Mouse (Mus musculus) neural tube, embryonic 13.5 days (tissue): ENCODE results near the gene Pabpn1. TPM values are rescaled to one million over a fixed set of nuclear protein-coding genes. Genes with fewer than 3 reads are reported as not detected.
A peak's percentile ranks its signal among the peaks of the same experiment; 100 is the strongest.

Experiments used
- ATAC-seq: fragments of 200-750 bp; cut with Nextera tagmentation; 2 replicates; pipeline ENCODE4 v1.8.0; 2017; ENCODE audit warnings: low read depth, mild to moderate bottlenecking, moderate TSS enrichment, moderate library complexity
- H3K27ac ChIP-seq: fragments of 300-500 bp; sonication (generic); replicated peaks from 2 replicates; pipeline ENCODE4 v1.5.1; 2015; ENCODE audit warnings: moderate library complexity, mild to moderate bottlenecking, inconsistent platforms
- H3K27me3 ChIP-seq: fragments of 300-500 bp; sonication (generic); 2 replicates; pipeline ENCODE4 v1.6.1; 2015; ENCODE audit warnings: mild to moderate bottlenecking, inconsistent platforms
- H3K36me3 ChIP-seq: fragments of 300-500 bp; sonication (generic); 2 replicates; pipeline ENCODE4 v1.6.1; 2015; ENCODE audit warnings: mild to moderate bottlenecking, inconsistent platforms
- H3K4me1 ChIP-seq: fragments of 300-500 bp; sonication (generic); replicated peaks from 2 replicates; pipeline ENCODE4 v1.6.1; 2015; ENCODE audit warnings: inconsistent platforms
- H3K4me2 ChIP-seq: fragments of 300-500 bp; sonication (generic); 2 replicates; pipeline ENCODE4 v1.6.1; 2015; ENCODE audit warnings: inconsistent platforms, mild to moderate bottlenecking, moderate library complexity
- H3K4me3 ChIP-seq: fragments of 300-500 bp; sonication (generic); 2 replicates; pipeline ENCODE4 v1.5.1; 2015; ENCODE audit warnings: mild to moderate bottlenecking, inconsistent platforms
- H3K9ac ChIP-seq: fragments of 300-500 bp; sonication (generic); 2 replicates; pipeline ENCODE4 v1.6.1; 2015; ENCODE audit warnings: moderate library complexity, mild to moderate bottlenecking, inconsistent platforms
- H3K9me3 ChIP-seq: fragments of 300-500 bp; sonication (generic); 2 replicates; pipeline ENCODE4 v1.6.1; 2016; ENCODE audit warnings: inconsistent platforms
- WGBS: fragments of 180-500 bp; shearing (Covaris S2); methylation state at CpG from one replicate; pipeline ENCODE4 v1.1.7; 2015; 5-methylcytosine and 5-hydroxymethylcytosine counted together
- polyA plus RNA-seq: library from polyadenylated mRNA; unstranded; fragments of >200 nt; fragmentation: Nextera tagmentation; extraction: Ambion mirVana; gene quantifications from 2 replicates; pipeline ENCODE4 v1.2.1, GENCODE M21; 2015

Gene Pabpn1
- polyA plus RNA-seq, 1 experiment from 2014 or later: 153 TPM

- no peak for ATAC-seq
- WGBS: 87% methylated on average over 5 of the region's 5 CpGs
- Histone ChIP-seq H3K9me3 (no peaks in the 10 kb centered on the region), H3K27me3 (no peaks in the 10 kb centered on the region), H3K4me2 (no peak within 1 kb of the TSS), H3K9ac (no peak within 1 kb of the TSS), H3K4me1 (peaks cover 8% of the 10 kb centered on the region), H3K36me3 (no peaks in the 10 kb centered on the region), H3K27ac (no peak within 1 kb of the TSS), H3K4me3 (no peak within 1 kb of the TSS)
Measured at GRCm38 (mm10) chr14:54870861-54871260, 21.4 kb upstream of the Pabpn1 start, which contains the start of gene Homez. Homez (minus strand) TSS chr14:54870961.

- no peak for ATAC-seq
- H3K27me3 ChIP-seq: peaks cover 3% of the 10 kb centered on the region; the same call in 1 of the 2 replicates
- H3K4me1 ChIP-seq: peaks cover 20% of the 10 kb centered on the region
- H3K9ac ChIP-seq: no peak overlapping the region
- H3K27ac ChIP-seq: no peak overlapping the region
- WGBS: 85% methylated on average over 3 of the region's 3 CpGs
- H3K4me2 ChIP-seq: no peak overlapping the region
- no peaks in the 10 kb centered on the region for H3K36me3 ChIP-seq
- H3K4me3 ChIP-seq: no peak overlapping the region
- no peaks in the 10 kb centered on the region for H3K9me3 ChIP-seq
Measured at GRCm38 (mm10) chr14:54874165-54874564, 18.1 kb upstream of the Pabpn1 start.

DNA sequence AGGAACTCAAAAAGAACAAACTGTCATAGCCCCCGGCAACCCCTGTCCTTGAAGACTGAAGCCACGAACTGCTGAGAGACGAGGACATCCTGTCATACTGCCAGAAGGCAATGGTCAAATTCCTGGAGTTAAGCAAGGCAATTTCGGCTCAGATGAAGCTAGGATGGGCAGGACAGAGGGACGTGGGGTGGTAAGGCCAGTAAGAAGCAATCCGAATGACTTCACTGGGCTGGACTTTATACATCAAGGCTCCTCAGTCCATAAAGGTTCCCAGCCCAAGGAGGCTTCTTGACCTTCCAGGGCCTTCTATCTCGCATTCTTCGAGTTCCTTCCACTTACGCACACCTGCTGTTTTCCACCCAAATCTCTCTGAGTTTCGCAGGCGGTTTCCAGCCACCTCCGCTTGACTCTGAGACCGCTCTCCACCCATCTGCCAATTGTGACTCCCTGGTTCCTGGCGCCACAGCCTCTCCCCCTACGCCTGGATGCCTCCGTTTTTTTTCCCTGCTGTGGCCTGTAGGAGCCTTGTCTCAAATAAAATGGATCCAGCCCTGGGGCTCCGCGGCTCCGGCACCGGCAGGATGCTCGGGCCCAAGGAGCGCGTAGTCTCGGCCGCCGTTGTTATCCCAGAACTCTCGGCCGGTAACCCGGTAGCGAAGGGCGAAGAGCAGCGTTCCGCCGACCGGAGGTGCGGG is 16.3 kb upstream of the Pabpn1 start:
- H3K27ac ChIP-seq: peak overlapping the region; percentile 90
- no peaks in the 10 kb centered on the region for H3K9me3 ChIP-seq
- H3K4me3 ChIP-seq: peak overlapping the region; percentile 62
- WGBS: 3% methylated on average over 36 of the region's 36 CpGs
- H3K4me2 ChIP-seq: peak overlapping the region; percentile 97
- peaks cover 3% of the 10 kb centered on the region; the same call in 1 of the 2 replicates for H3K27me3 ChIP-seq
- peaks cover 20% of the 10 kb centered on the region for H3K4me1 ChIP-seq
- peak overlapping the region; percentile 93 for H3K9ac ChIP-seq
- peak; percentile 76 for ATAC-seq
- no peaks in the 10 kb centered on the region for H3K36me3 ChIP-seq

DNA sequence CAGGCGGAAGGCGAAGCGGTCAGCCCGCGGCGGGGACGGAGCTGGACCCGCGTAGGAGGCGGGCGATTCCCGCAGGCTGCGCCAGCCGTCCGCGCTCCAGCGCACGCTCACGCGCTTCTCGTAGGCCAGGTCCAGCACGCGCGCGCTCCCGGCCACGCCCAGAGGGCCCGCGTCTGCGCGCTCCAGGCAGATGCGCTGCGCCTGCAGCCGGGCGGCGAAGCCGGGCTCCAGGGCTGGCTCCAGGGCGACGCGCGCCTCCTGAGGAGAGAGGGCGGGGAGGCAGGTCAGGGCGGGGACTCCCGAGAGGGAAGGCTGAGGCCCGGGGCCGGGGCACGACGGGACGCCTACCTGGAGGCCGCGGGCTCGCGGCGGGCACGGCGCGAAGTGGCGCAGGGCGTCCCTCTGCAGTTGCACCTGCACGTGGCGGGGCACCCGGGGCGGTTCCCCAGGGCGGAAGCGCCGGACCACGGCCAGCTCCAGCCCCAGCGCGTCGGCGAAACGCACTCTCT is 15.7 kb upstream of the Pabpn1 start:
- peak; percentile 93 for ATAC-seq
- no peaks in the 10 kb centered on the region for H3K9me3 ChIP-seq

DNA sequence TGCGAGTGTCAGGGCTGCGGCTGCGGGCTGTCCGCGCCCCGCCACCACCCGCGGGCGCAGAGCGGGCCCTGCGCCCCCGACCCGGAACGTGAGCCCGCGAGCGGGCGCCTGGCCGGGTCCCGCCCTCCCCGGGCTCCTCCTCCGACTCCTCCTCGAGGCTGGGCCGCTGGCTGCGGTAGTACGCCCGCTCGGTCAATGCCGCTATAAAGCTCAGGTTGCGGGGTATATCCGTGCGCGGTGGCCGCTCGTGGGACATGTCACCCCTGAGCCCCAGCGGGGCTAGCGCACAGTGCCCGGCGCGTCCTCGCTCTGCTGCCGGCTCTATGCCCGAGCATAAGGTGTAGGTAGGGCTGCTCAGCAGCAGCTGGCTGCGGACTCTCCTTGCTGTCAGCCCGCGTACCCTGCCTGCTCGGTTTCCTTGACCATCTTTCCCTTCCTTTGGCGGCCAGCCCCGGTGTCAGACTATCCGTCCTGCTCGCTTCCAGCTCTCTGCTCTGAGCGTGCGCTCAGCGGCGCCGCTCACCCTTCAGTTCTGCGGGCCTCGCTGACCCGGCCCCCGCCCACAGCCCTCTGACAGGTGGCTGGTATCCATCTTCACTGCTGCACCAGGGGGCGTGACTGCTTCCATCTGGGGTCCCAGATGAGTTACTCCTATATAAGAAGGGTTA is 15.1 kb upstream of the Pabpn1 start, which contains the start of gene Ppp1r3e:
TSS of gene Ppp1r3e (minus strand) at position 503 of the 668 bp plus-strand sequence.
- ATAC-seq: peak; percentile 68

More for the DNA sequence above, 15.7 kb upstream of the Pabpn1 start:
- peak overlapping the region; percentile 97 for H3K4me2 ChIP-seq
- H3K27me3 ChIP-seq: peaks cover 3% of the 10 kb centered on the region; the same call in 1 of the 2 replicates
- peaks cover 20% of the 10 kb centered on the region for H3K4me1 ChIP-seq
- H3K4me3 ChIP-seq: peak overlapping the region; percentile 62
- under 1% methylated on average over 71 of the region's 72 CpGs for WGBS
- peak overlapping the region; percentile 90 for H3K27ac ChIP-seq
- no peaks in the 10 kb centered on the region for H3K36me3 ChIP-seq
- peak overlapping the region; percentile 93 for H3K9ac ChIP-seq

DNA sequence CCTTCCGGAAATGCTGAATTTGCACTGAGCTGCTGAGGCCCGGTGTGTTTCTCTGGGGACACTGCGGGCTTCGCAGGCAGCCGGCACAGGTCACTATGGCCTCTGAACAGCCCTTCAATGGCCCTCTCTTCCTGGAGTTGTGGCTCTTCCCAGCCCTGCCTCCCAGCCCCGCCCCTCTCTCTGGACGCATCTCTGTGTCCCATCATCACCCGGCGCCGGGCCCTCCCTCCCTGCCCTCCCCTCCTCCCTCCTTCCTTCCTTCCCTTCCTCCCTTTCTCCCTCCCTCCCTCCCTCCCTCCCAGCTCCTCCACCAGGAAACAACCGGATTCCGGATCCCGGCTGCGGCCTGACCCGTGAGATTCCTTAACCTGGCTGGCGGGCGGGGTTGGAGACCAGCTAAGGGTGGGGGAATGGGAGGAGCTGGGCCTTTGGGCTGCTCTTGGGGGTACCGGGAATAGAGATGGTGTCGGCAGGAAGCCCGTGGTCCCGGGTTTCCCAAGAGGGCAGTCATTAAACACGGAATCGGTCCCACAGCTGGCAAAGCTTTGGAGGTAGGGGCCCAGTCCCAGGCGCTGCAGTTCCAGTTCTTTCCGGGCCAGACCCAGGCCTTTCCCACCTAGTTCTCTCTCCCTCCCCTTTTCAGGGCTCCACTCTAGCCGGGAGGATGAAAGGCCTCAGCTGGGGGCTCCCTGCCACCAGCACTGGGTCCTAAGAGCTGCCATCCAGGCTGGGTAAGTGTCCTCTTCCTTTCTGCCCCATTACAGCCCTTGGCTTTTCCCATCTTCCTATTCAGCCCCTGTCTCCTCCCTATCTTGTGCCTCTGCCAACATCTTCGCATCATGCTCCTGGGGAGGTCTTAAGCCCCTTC is 8.9 kb upstream of the Pabpn1 start, which contains the start of the genes Bcl2l2 and Gm20521:
TSS of gene Bcl2l2 (plus strand) at position 224 of the 868 bp plus-strand sequence.
TSS of gene Gm20521 (plus strand) at position 288 of the 868 bp plus-strand sequence.
- H3K4me2 ChIP-seq: peak within 1 kb of the TSS; percentile 78
- H3K9me3 ChIP-seq: no peaks in the 10 kb centered on the region
- peak within 1 kb of the TSS; percentile 93 for H3K9ac ChIP-seq
- WGBS: under 1% methylated on average over 27 of the region's 27 CpGs
- peaks cover 20% of the 10 kb centered on the region for H3K36me3 ChIP-seq
- H3K4me3 ChIP-seq: peak within 1 kb of the TSS; percentile 74
- H3K27ac ChIP-seq: peak within 1 kb of the TSS; percentile 94
- H3K4me1 ChIP-seq: peaks cover 30% of the 10 kb centered on the region
- peak; percentile 91 for ATAC-seq
- peaks cover 3% of the 10 kb centered on the region; the same call in 1 of the 2 replicates for H3K27me3 ChIP-seq

More for the DNA sequence above, 15.1 kb upstream of the Pabpn1 start, which contains the start of gene Ppp1r3e:
- H3K4me1 ChIP-seq: peaks cover 20% of the 10 kb centered on the region
- H3K27me3 ChIP-seq: peaks cover 3% of the 10 kb centered on the region; the same call in 1 of the 2 replicates
- H3K4me3 ChIP-seq: peak within 1 kb of the TSS; percentile 62
- no peaks in the 10 kb centered on the region for H3K36me3 ChIP-seq
- no peaks in the 10 kb centered on the region for H3K9me3 ChIP-seq
- peak within 1 kb of the TSS; percentile 90 for H3K27ac ChIP-seq
- H3K4me2 ChIP-seq: peak within 1 kb of the TSS; percentile 97
- WGBS: under 1% methylated on average over 61 of the region's 61 CpGs
- peak within 1 kb of the TSS; percentile 93 for H3K9ac ChIP-seq

DNA sequence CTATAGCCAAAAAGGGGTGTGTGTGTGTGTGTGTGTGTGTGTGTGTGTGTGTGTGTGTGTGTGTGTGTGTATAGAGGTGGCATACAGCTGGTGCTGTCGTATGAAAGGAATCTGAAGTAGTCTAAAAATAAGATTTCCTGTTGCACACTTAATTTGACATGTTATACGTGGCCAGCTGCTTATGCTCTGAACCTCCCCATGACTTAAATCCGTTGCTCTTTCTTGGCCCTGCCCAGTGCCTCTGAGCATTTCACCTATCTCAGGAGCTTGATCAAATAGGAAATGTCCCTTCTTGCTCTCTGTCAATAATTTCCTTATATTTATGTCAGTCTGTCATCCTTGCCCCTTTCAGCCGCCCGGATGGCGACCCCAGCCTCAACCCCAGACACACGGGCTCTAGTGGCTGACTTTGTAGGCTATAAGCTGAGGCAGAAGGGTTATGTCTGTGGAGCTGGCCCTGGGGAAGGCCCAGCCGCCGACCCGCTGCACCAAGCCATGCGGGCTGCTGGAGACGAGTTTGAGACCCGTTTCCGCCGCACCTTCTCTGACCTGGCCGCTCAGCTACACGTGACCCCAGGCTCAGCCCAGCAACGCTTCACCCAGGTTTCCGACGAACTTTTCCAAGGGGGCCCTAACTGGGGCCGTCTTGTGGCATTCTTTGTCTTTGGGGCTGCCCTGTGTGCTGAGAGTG is 8.1 kb upstream of the Pabpn1 start:
- H3K4me3 ChIP-seq: peak overlapping the region; percentile 74
- WGBS: 34% methylated on average over 21 of the region's 21 CpGs
- H3K27ac ChIP-seq: peak overlapping the region; percentile 94
- H3K27me3 ChIP-seq: no peaks in the 10 kb centered on the region
- H3K36me3 ChIP-seq: peaks cover 20% of the 10 kb centered on the region
- H3K4me1 ChIP-seq: peaks cover 30% of the 10 kb centered on the region
- H3K9me3 ChIP-seq: no peaks in the 10 kb centered on the region
- H3K4me2 ChIP-seq: peak overlapping the region; percentile 78
- ATAC-seq: no peak
- H3K9ac ChIP-seq: peak overlapping the region; percentile 93

DNA sequence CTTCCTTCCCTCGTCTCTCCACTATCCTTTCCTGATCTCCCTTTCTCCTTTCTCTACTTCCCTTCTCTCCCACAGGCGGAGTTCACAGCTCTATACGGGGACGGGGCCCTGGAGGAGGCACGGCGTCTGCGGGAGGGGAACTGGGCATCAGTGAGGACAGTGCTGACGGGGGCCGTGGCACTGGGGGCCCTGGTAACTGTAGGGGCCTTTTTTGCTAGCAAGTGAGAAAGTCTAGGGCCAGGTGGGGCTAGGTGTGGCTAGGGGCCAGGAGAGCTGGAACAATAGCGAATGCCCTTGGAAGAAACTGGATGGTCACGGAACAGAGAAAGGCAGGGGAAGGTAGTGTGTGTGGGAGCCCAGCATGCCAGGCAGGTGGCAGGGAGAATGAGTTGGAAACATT is 7.0 kb upstream of the Pabpn1 start:
- Histone ChIP-seq H3K4me3 (0 out of 2 replicates have a peak overlapping the region, but pooled peaks have one; percentile 74), H3K9me3 (no peaks in the 10 kb centered on the region), H3K27ac (no peak overlapping the region), H3K27me3 (no peaks in the 10 kb centered on the region), H3K9ac (peak overlapping the region; percentile 93), H3K4me1 (peaks cover 30% of the 10 kb centered on the region), H3K4me2 (peak overlapping the region; percentile 78), H3K36me3 (peaks cover 20% of the 10 kb centered on the region)
- 91% methylated on average over 11 of the region's 11 CpGs for WGBS
- ATAC-seq: no peak

DNA sequence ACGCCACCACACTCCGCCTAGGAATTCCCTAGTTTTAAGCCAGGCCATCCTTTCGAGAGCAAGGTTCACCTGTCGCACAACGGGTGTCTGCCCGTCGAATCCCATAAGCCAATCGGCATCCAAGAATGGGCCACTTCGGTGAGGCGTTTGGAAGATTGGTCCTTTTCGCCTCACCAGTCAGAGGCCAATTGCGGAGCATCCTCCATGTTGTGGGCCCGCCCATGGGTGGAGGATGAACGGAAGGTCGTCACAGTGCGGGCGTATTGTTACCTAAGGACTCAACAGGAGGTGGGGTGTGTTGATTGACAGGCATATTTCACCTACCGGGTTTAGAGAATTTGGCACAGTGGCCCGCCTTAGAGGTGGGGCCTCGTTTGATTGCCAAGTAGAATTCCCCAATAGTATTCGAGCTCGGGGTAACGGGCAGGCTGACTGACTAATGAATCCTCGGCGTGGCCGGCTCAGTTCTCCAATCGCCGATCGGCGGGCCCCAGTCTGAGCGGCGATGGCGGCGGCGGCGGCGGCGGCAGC is 1.4 kb downstream of the Pabpn1 start:
- under 1% methylated on average over 38 of the region's 38 CpGs for WGBS
- H3K36me3 ChIP-seq: peaks cover 32% of the 10 kb centered on the region
- peak overlapping the region; percentile 95 for H3K4me3 ChIP-seq
- peak; percentile 99 for ATAC-seq
- peak overlapping the region; percentile 99 for H3K9ac ChIP-seq
- peaks cover 34% of the 10 kb centered on the region for H3K4me1 ChIP-seq
- no peaks in the 10 kb centered on the region for H3K9me3 ChIP-seq
- no peaks in the 10 kb centered on the region for H3K27me3 ChIP-seq
- H3K27ac ChIP-seq: peak overlapping the region; percentile 98
- peak overlapping the region; percentile 47 for H3K4me2 ChIP-seq

DNA sequence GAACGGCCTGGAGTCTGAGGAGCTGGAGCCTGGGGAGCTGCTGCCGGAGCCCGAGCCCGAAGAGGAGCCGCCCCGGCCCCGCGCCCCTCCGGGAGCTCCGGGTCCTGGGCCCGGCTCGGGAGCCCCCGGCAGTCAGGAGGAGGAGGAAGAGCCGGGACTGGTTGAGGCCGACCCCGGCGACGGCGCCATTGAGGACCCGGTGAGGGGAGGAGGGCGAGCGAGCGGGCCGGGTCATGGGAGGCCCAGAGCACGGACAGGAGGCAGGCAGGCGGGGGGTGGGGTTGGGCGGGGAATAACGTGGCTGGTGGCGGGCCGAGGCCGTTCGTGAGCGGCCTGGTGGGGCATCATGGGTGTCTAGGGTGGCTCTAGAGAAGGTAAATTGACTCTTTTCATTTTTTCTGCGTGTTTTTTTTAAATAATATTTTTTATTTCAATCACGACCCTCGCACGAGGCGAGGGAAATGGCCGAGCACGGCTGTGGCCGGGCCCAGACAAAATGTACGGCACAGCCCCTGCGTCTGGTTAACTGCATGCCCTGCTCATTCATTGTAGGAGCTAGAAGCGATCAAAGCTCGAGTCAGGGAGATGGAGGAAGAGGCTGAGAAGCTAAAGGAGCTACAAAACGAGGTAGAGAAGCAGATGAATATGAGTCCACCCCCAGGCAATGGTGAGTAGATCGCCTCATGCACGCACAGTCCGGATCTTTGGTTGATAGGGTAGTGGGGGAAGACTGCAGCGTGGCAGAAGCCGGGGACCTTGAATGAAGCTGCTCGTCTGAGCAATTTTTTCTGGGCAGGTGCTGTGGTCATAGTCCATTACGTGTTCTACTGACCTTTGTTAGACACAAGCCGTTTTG is 2.2 kb downstream of the Pabpn1 start:
- H3K27me3 ChIP-seq: no peaks in the 10 kb centered on the region
- peak overlapping the region; percentile 99 for H3K9ac ChIP-seq
- H3K27ac ChIP-seq: peak overlapping the region; percentile 98
- H3K4me1 ChIP-seq: peaks cover 34% of the 10 kb centered on the region
- peak overlapping the region; percentile 95 for H3K4me3 ChIP-seq
- WGBS: under 1% methylated on average over 51 of the region's 54 CpGs
- no peaks in the 10 kb centered on the region for H3K9me3 ChIP-seq
- H3K4me2 ChIP-seq: peak overlapping the region; percentile 82
- peaks cover 39% of the 10 kb centered on the region for H3K36me3 ChIP-seq
- ATAC-seq: peak; percentile 65
